In the genomic region with DNA sequence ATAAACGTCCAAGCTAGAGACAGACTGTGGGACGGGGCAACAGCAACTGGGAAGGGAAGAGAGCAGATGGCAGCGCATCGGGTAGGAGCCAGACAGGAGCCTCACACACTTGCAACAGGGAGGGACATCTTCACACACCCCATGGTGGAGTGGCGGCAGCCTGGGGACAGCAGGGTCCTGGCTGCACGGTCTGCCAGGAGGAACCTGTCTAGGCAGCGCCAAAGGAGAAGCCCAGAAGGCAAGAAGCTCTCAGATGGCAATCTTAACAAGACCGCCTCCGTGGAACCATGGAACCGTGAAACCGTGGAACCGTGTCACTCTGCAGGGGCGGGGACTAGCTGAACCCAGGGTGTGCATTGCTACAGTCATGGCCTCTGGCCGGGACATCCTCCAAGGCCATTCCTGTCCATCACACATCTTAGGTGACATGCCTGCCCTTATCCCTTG, we compare ENCODE assay signal across 9 mouse cellular contexts. TPM values are rescaled to one million over a fixed set of nuclear protein-coding genes. Genes with fewer than 3 reads are reported as not detected.
DNase-seq lines count a peak whose midpoint lies in the region; ATAC-seq and TF ChIP-seq lines count a peak whose summit lies in the region.
"Had no signal": no experiment of that assay in that cellular context is flagged by ENCODE, and none has a peak within 500 bp of the region (broad histone marks: within the 10 kb centered on the region; RNA-seq: fewer than 3 reads in every experiment).

No protein-coding gene starts in this region.

- TF ChIP-seq CTCF in testis, adult 2 months (IDR thresholded peaks at IDR 0.05; ENCODE audit: control insufficient read depth, insufficient read depth, insufficient replicate concordance, low read depth, low read length): no peak

- H3K27ac ChIP-seq in heart, embryonic 16.5 days (ENCODE audit: low read length): peak overlapping the region; percentile 39; the same call in 1 of the 2 replicates
- 0 out of 2 replicates have a peak overlapping the region, but pooled peaks have one; percentile 5 for H3K27ac ChIP-seq in testis, adult 2 months (ENCODE audit: control insufficient read depth, insufficient read depth, low read depth, low read length)
- peak overlapping the region; percentile 76 for H3K27ac ChIP-seq in hindbrain, embryonic 13.5 days
- H3K27ac ChIP-seq: stomach, postnatal 0 days had no signal

- ATAC-seq in heart, embryonic 16.5 days (replicated peaks; ENCODE audit: extremely low read depth, insufficient read depth, low FRiP score): no peak; the same call in 1 of the 2 replicates
- ATAC-seq in hindbrain, embryonic 13.5 days (ENCODE audit: low FRiP score): no peak
- ATAC-seq in erythroblast, adult 5-6 weeks (replicated peaks; ENCODE audit: low FRiP score, poor library complexity, severe bottlenecking): no peak

- peak overlapping the region; percentile 50; the same call in 1 of the 2 replicates for H3K9ac ChIP-seq in heart, embryonic 16.5 days (ENCODE audit: low read length)
- no peak overlapping the region for H3K9ac ChIP-seq in hindbrain, embryonic 13.5 days

- DNase-seq in heart, adult 18-20 months: no peak
- DNase-seq in testis, postnatal 14 days (ENCODE audit: low spot score): no peak
- DNase-seq in splenic B cell, adult 2 months (ENCODE audit: low read depth, low spot score): peak; percentile 18
- DNase-seq in yolk sac, embryonic 10.5 days (ENCODE audit: low spot score): no peak

- H3K36me3 ChIP-seq in heart, embryonic 16.5 days (ENCODE audit: control insufficient read depth, insufficient read depth): no peaks in the 10 kb centered on the region
- no peaks in the 10 kb centered on the region for H3K36me3 ChIP-seq in testis, adult 2 months (ENCODE audit: control insufficient read depth, insufficient read depth, low read length)
- no peaks in the 10 kb centered on the region for H3K36me3 ChIP-seq in hindbrain, embryonic 13.5 days
- H3K36me3 ChIP-seq in splenic B cell, adult 2 months (ENCODE audit: control insufficient read depth, insufficient read depth, low read length, poor library complexity, severe bottlenecking): peaks cover 2% of the 10 kb centered on the region; the same call in 1 of the 2 replicates

- no peaks in the 10 kb centered on the region for H3K9me3 ChIP-seq in heart, embryonic 16.5 days (replicated peaks; ENCODE audit: control insufficient read depth, low read length)
- no peaks in the 10 kb centered on the region for H3K9me3 ChIP-seq in hindbrain, embryonic 13.5 days

- 73% methylated on average over 14 of the region's 14 CpGs for WGBS in heart, embryonic 16.5 days
- 46% methylated on average over 14 of the region's 14 CpGs for WGBS in hindbrain, embryonic 13.5 days

- H3K27me3 ChIP-seq in heart, embryonic 16.5 days (ENCODE audit: control insufficient read depth, insufficient read depth, low read length): no peaks in the 10 kb centered on the region
- H3K27me3 ChIP-seq in testis, adult 2 months (ENCODE audit: control insufficient read depth, insufficient read depth, low read length): no peaks in the 10 kb centered on the region
- H3K27me3 ChIP-seq in hindbrain, embryonic 13.5 days: no peaks in the 10 kb centered on the region
- no peaks in the 10 kb centered on the region for H3K27me3 ChIP-seq in splenic B cell, adult 2 months (ENCODE audit: control insufficient read depth, insufficient read depth, low read length, poor library complexity, severe bottlenecking)

- H3K4me2 ChIP-seq in heart, embryonic 16.5 days (ENCODE audit: low read depth, low read length): no peak overlapping the region
- no peak overlapping the region for H3K4me2 ChIP-seq in hindbrain, embryonic 13.5 days

- H3K4me1 ChIP-seq in heart, embryonic 16.5 days (ENCODE audit: control insufficient read depth, insufficient read depth, low read length): peaks cover 60% of the 10 kb centered on the region
- H3K4me1 ChIP-seq in testis, adult 2 months (ENCODE audit: control insufficient read depth, insufficient read depth, low read length): peaks cover 28% of the 10 kb centered on the region
- H3K4me1 ChIP-seq in hindbrain, embryonic 13.5 days (replicated peaks): peaks cover 95% of the 10 kb centered on the region

- no peak for TF ChIP-seq POLR2A in testis, adult 2 months (IDR thresholded peaks at IDR 0.05; ENCODE audit: control insufficient read depth, low read depth, low read length)

- H3K4me3 ChIP-seq in heart, embryonic 16.5 days (ENCODE audit: low read length): no peak overlapping the region
- no peak overlapping the region for H3K4me3 ChIP-seq in testis, adult 2 months (ENCODE audit: control insufficient read depth, low read depth, low read length)
- no peak overlapping the region for H3K4me3 ChIP-seq in hindbrain, embryonic 13.5 days

RNA-seq across cellular contexts. Expression of gene Ncor2, which starts 50.1 kb away (rescaled TPM):
- polyA plus RNA-seq in heart, embryonic 16.5 days (2015; fragmentation: Nextera tagmentation; extraction: Ambion mirVana): 17.6 and 19.1 TPM in 2 replicates
- total RNA-seq in heart, adult 18-20 months (2021): 10 to 100 TPM; 65.9 to 68.9 TPM
- polyA plus RNA-seq in testis, adult 2 months (2012; rRNA removed): 28.0 and 31.7 TPM in 2 replicates
- polyA plus RNA-seq in hindbrain, embryonic 13.5 days (2015; fragmentation: Nextera tagmentation; extraction: Ambion mirVana): 24.8 and 25.1 TPM in 2 replicates
- total RNA-seq in erythroblast, adult 5-6 weeks (2015; ENCODE audit: low replicate concordance): 15.8 and 18.2 TPM in 2 replicates
- total RNA-seq in erythroblast, adult 5-6 weeks (2017; ENCODE audit: low replicate concordance): 6.0 and 8.0 TPM in 2 replicates

Comparison
In these comparisons a context has a peak if more than half of its experiments do, and no peak if none do; other contexts are left out.
1. H3K27ac ChIP-seq: peak in every context shown above with its lines; median percentile 76 in hindbrain, embryonic 13.5 days; 39 in heart, embryonic 16.5 days; 5 in testis, adult 2 months.